Mouse (Mus musculus) macrophage (primary cell): ENCODE measurements around the gene Msx1. TPM values are rescaled to one million over a fixed set of nuclear protein-coding genes. Genes with fewer than 3 reads are reported as not detected.

ENCODE experiments used
- H3K27ac ChIP-seq: fragments of 350-480 bp; formaldehyde crosslinking; 2 replicates; pipeline ENCODE4 v1.9.0; 2021
- H3K36me3 ChIP-seq: fragments of 350-480 bp; formaldehyde crosslinking; 2 replicates; pipeline ENCODE4 v1.9.0; 2021; ENCODE audit errors: inconsistent target
- H3K4me3 ChIP-seq: fragments of 350-480 bp; formaldehyde crosslinking; 2 replicates; pipeline ENCODE4 v1.9.0; 2021; ENCODE audit errors: inconsistent target
- H3K79me2 ChIP-seq: fragments of 350-480 bp; formaldehyde crosslinking; 2 replicates; pipeline ENCODE4 v1.9.0; 2021; ENCODE audit errors: inconsistent target
- WGBS: methylation state at CpG from one replicate; pipeline ENCODE4 v1.1.7; 2026; ENCODE audit warnings: inconsistent platforms; ENCODE audit not compliant: missing documents; 5-methylcytosine and 5-hydroxymethylcytosine counted together
- polyA plus RNA-seq: library from polyadenylated mRNA; stranded (reverse); fragments of 250-400 nt; gene quantifications from 3 replicates; pipeline ENCODE4 v1.2.4, GENCODE M21; 2018; ENCODE audit warnings: inconsistent platforms
- total RNA-seq, 78 experiments: library from RNA; depleted of rRNA; stranded (reverse); fragments of 250-400 nt; gene quantifications; 1 replicate in 9 of 78; 2 replicates in 24 of 78; 3 replicates in 43 of 78; 4 replicates in 2 of 78; pipeline ENCODE4 v1.2.4; 2018; ENCODE audit warnings: inconsistent platforms in 56 of 78

The Msx1 gene
- 1 to 10 TPM in 1 of 26 experiments, not detected in 25; 2.1 TPM for total RNA-seq (2018; cell fraction: chromatin; rRNA removed)
- not detected for total RNA-seq (2018; cell fraction: cytosol; rRNA removed)
- not detected for total RNA-seq (2018; cell fraction: nucleus; rRNA removed)
- not detected in 3 replicates for polyA plus RNA-seq

GRCm38 (mm10) chr5:37824461-37824795, at the start of gene Msx1:
TSS of gene Msx1 (minus strand) at chr5:37824583.
- Histone ChIP-seq H3K4me3 (peak within 1 kb of the TSS; percentile 18; the same call in 1 of the 2 replicates), H3K79me2 (no peaks in the 10 kb centered on the region), H3K36me3 (no peaks in the 10 kb centered on the region), H3K27ac (no peak within 1 kb of the TSS)
- WGBS: 3% methylated on average over 37 of the region's 37 CpGs

GRCm38 (mm10) chr5:37865471-37865870, 41.1 kb upstream of the Msx1 start:
- H3K79me2 ChIP-seq: no peaks in the 10 kb centered on the region
- WGBS: 77% methylated on average over 6 of the region's 6 CpGs
- no peak overlapping the region for H3K27ac ChIP-seq

GRCm38 (mm10) chr5:37864309-37864708, 39.9 kb upstream of the Msx1 start:
- no peaks in the 10 kb centered on the region for H3K79me2 ChIP-seq
- H3K36me3 ChIP-seq: no peaks in the 10 kb centered on the region
- no peak overlapping the region for H3K27ac ChIP-seq
- H3K4me3 ChIP-seq: no peak overlapping the region
- 85% methylated on average over 2 of the region's 2 CpGs for WGBS

More at GRCm38 (mm10) chr5:37865471-37865870, 41.1 kb upstream of the Msx1 start:
- Histone ChIP-seq H3K36me3 (no peaks in the 10 kb centered on the region), H3K4me3 (no peak overlapping the region)

GRCm38 (mm10) chr5:37860846-37861245, 36.5 kb upstream of the Msx1 start:
- 83% methylated on average over 6 of the region's 6 CpGs for WGBS
- H3K79me2 ChIP-seq: no peaks in the 10 kb centered on the region
- H3K4me3 ChIP-seq: no peak overlapping the region
- no peak overlapping the region for H3K27ac ChIP-seq
- H3K36me3 ChIP-seq: no peaks in the 10 kb centered on the region

GRCm38 (mm10) chr5:37860151-37860721, 35.9 kb upstream of the Msx1 start:
- Histone ChIP-seq H3K36me3 (no peaks in the 10 kb centered on the region), H3K4me3 (no peak overlapping the region), H3K79me2 (no peaks in the 10 kb centered on the region), H3K27ac (no peak overlapping the region)
- 61% methylated on average over 7 of the region's 7 CpGs for WGBS

DNA sequence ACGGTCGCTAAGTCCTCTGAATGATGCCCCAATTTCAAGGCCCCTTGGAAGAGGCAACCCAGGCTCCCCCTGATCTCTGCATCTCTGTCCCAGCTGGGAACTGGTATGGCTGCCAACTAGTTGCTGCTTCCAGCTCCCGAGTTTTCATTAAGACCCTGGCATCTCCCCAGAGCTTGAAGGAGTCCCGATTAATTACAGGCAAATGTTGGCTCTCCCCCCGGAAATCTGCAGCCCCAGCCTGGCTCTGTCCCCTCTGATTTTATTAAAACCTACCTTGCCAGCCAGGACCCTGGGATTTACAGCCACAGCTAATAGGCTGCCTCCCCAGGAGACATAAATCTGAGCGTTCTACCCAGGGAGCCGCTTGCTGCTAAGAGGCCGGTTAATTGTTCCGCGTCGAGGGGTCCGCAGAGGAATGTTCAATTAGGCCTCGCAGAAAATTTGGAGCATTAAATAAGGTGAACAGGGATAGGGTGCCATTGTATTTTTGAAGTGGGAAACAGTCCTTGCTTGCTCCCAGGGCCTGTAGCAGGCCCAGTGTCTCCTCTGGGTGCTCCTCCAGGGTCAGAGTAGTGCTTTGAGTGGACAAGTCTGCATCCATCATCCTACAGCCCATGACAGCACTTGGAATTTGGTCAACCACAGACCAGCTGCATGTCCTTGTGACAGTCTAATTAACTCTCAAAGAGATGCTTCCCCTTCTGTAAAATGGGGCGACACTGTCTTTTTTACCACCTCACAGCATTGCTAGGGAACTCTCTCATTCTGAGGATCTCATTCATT, 33.6 kb upstream of the Msx1 start:
- no peaks in the 10 kb centered on the region for H3K79me2 ChIP-seq
- H3K4me3 ChIP-seq: no peak overlapping the region
- no peaks in the 10 kb centered on the region for H3K36me3 ChIP-seq
- 56% methylated on average over 14 of the region's 14 CpGs for WGBS
- H3K27ac ChIP-seq: no peak overlapping the region

DNA sequence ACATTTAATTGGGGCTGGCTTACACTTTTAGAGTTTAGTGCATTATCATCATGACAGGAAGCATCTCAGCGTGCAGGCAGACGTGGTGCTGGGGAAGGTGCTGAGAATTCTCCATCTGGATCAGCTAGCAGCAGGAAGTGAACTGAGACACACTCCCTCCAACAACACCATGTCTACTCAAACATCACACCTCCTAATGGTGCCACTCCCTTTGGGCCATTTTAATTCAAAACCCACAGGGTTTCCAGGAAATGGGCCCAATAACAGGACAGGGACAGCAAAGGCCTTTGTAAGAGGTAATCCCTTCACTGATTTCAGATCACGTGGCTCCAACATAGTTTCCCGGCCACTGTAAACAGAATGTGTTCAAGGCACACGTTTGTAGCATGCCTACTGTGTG, 31.7 kb upstream of the Msx1 start:
- WGBS: 37% methylated on average over 5 of the region's 5 CpGs

GRCm38 (mm10) chr5:37854233-37854632, 29.9 kb upstream of the Msx1 start:
- Histone ChIP-seq H3K27ac (no peak overlapping the region), H3K4me3 (no peak overlapping the region), H3K36me3 (no peaks in the 10 kb centered on the region), H3K79me2 (no peaks in the 10 kb centered on the region)
- WGBS: 76% methylated on average over 4 of the region's 6 CpGs

More for the DNA sequence above, 31.7 kb upstream of the Msx1 start:
- Histone ChIP-seq H3K36me3 (no peaks in the 10 kb centered on the region), H3K4me3 (no peak overlapping the region), H3K79me2 (no peaks in the 10 kb centered on the region), H3K27ac (no peak overlapping the region)

GRCm38 (mm10) chr5:37851305-37851982, 27.1 kb upstream of the Msx1 start:
- WGBS: 85% methylated on average over 15 of the region's 15 CpGs
- H3K79me2 ChIP-seq: no peaks in the 10 kb centered on the region
- H3K27ac ChIP-seq: no peak overlapping the region
- no peak overlapping the region for H3K4me3 ChIP-seq
- H3K36me3 ChIP-seq: no peaks in the 10 kb centered on the region

DNA sequence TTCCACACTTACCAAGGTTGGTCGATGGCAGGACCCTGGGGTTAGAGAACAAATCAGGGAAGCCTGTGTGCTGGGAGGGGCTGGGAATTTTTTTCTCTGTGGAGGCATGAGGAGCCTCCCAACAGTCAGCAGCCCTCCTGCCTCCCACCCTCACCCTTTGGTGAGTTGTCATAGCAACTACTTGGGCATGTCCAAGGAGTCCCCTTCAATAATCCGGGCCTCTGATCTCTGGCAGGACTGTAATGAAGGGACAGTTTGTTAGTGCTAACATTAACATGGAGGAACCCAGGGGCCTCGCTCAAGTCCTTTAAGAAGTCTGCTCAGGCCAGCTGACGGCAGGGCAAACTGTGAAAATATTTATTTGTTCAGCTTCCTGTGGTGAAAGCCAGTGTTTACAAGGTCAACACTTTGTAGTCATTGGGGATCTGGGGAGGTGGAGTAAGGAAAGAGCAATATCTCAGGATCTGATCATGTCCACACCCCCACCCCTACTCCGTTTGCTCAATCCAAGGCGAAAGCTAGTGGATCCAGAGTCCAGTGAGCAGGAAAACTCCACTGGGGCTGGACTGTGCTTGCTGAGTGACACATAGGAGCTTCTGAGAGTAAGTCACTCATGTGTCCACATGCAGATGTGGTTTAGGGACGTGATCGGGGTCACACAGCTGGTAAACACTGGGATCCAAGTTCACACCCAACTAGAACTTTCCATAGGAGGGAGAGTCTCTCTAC, 24.8 kb upstream of the Msx1 start:
- no peak overlapping the region for H3K4me3 ChIP-seq
- H3K36me3 ChIP-seq: no peaks in the 10 kb centered on the region
- H3K27ac ChIP-seq: no peak overlapping the region
- H3K79me2 ChIP-seq: no peaks in the 10 kb centered on the region
- WGBS: 59% methylated on average over 8 of the region's 8 CpGs

DNA sequence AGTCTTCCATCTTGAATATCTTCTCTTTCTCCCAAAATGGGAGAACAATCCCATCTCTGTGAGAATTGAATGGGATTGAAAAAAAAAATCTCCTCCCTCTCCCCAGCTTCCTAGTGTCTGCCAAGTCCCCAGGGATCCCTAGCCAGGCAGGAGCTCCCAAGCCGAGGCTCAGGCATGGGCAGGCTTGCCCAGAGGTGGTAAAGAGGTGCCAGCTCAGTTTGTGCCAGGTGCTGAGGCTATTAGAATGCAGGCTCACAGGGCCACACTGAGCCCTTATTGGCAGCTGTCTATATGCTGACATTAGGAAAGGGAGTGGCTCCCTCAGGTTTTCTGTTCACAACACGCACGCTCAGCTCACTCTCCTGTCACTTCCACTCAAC, 11.9 kb upstream of the Msx1 start:
- 52% methylated on average over 3 of the region's 3 CpGs for WGBS
- Histone ChIP-seq H3K4me3 (no peak overlapping the region), H3K79me2 (no peaks in the 10 kb centered on the region)

DNA sequence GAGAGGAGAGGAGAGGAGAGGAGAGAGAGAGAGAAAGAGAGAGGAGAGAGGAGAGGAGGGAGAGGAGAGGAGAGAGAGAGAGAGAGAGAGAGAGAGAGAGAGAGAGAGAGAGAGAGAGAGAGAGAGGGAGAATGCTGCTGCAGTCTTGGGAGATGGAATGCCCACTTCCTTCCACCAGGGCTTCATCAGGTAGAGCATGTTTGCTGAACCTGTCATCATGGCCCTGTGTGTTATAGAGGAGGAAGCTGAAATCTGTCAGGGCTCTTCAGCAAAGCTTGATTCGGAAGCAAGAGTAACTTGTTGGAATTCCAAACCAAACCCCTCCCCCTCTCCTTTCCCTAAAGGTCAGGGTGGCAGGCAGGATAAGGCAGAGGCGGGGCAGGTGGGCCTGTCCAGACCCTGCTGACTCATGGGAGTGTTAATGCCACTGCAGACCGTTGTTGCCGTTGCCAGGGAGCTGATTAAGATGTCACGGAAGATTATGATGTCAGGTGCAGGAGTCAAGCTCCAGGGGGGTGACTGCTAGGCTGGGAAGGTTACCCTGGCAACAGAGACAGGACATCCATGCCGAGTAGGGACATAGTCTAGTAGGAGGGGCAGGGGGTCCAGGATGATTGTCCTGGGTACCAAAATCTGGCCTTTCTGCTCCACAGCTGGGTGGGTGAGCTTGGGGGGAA, 11.3 kb upstream of the Msx1 start:
- 23% methylated on average over 6 of the region's 6 CpGs for WGBS
- H3K27ac ChIP-seq: no peak overlapping the region

More for the DNA sequence above, 11.9 kb upstream of the Msx1 start:
- Histone ChIP-seq H3K27ac (no peak overlapping the region), H3K36me3 (no peaks in the 10 kb centered on the region)

DNA sequence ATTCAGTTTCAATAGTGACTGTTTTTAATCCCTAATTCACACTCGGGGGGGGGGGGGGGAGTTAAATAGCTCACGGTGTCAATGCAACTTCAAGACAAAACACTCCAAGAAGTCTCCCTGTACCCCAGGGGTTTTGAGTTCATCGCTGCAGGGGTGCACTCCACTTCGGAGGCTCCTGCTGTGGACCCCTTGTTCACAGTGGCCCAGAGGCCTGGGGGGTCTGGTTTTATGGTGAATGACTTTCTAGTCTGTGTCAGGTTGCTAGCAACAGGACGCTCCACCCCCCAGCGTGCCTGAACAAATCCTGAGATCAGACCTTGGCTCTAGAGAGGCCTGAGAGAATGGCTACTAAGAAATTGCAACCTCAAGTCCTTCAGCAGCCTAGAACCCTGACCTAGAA, 8.4 kb upstream of the Msx1 start:
- Histone ChIP-seq H3K27ac (no peak overlapping the region), H3K36me3 (no peaks in the 10 kb centered on the region)
- WGBS: 16% methylated on average over 6 of the region's 6 CpGs

More for the DNA sequence above, 11.3 kb upstream of the Msx1 start:
- Histone ChIP-seq H3K79me2 (no peaks in the 10 kb centered on the region), H3K4me3 (no peak overlapping the region), H3K36me3 (no peaks in the 10 kb centered on the region)

GRCm38 (mm10) chr5:37832031-37832430, 7.6 kb upstream of the Msx1 start:
- 15% methylated on average over 13 of the region's 13 CpGs for WGBS
- Histone ChIP-seq H3K36me3 (no peaks in the 10 kb centered on the region), H3K4me3 (no peak overlapping the region), H3K27ac (no peak overlapping the region), H3K79me2 (no peaks in the 10 kb centered on the region)

More for the DNA sequence above, 8.4 kb upstream of the Msx1 start:
- Histone ChIP-seq H3K4me3 (no peak overlapping the region), H3K79me2 (no peaks in the 10 kb centered on the region)
